Mouse (Mus musculus): ENCODE measurements at regions not wholly inside any gene's neighbourhood (a gene's known extent, or its start where the extent isn't known, plus 50 kb on each side); places are given as distances from the start of the nearest gene placed in this dataset.

DNA sequence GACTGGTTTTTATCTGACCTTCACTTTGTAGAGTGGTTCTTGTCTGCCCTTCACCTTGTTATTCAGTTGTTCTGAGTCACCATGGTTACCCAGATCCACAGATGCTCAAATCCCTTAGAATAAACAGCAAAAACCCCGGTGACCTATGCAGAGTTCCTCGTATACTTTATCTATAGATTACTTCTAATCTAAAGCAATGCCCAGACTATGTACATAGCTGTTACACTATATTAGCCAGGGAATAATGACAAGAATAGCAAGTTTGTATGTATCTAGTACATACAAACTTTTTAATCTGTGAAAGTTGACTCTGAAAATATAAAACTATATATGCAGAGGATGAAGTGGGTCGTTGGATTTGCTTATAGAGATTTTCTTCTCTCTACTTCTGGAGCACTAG is 117.7 kb downstream of the Klf5 start:
- TF ChIP-seq CHD2 (IDR thresholded peaks at IDR 0.05; ENCODE audit: low read length) (no peak), GATA1 (IDR thresholded peaks at IDR 0.05; ENCODE audit: low read depth, low read length) (no peak), CTCF (IDR thresholded peaks at IDR 0.05 in 2 of 3, conservative IDR thresholded peaks at IDR 0.05 in 1 of 3; ENCODE audit: control insufficient read depth in 1 of 3, insufficient read depth in 1 of 3, low read depth in 2 of 3, low read length in 3 of 3, poor library complexity in 1 of 3, severe bottlenecking in 1 of 3) (no peak), POLR2A (IDR thresholded peaks at IDR 0.05; ENCODE audit: control insufficient read depth in 1 of 2, insufficient read depth in 1 of 2, low read depth in 1 of 2, low read length in 2 of 2, poor library complexity in 1 of 2) (no peak), JUND (IDR thresholded peaks at IDR 0.05; ENCODE audit: low read depth, low read length) (no peak), TAL1 (IDR thresholded peaks at IDR 0.05; ENCODE audit: low read length) (no peak), MAFK (IDR thresholded peaks at IDR 0.05; ENCODE audit: borderline replicate concordance, low read depth, low read length) (no peak), POLR2AphosphoS2 (IDR thresholded peaks at IDR 0.05; ENCODE audit: low read length) (no peak), KAT2A (conservative IDR thresholded peaks at IDR 0.05; ENCODE audit: low read depth, low read length) (no peak)
